Mouse (Mus musculus) neural tube, embryonic 13.5 days (tissue): ENCODE measurements around the gene Pcbp4. TPM values are rescaled to one million over a fixed set of nuclear protein-coding genes. Genes with fewer than 3 reads are reported as not detected.
A peak's percentile ranks its signal among the peaks of the same experiment; 100 is the strongest.

Experiments used
- ATAC-seq: fragments of 200-750 bp; cut with Nextera tagmentation; 2 replicates; pipeline ENCODE4 v1.8.0; 2017; ENCODE audit warnings: low read depth, mild to moderate bottlenecking, moderate TSS enrichment, moderate library complexity
- H3K27ac ChIP-seq: fragments of 300-500 bp; sonication (generic); replicated peaks from 2 replicates; pipeline ENCODE4 v1.5.1; 2015; ENCODE audit warnings: moderate library complexity, mild to moderate bottlenecking, inconsistent platforms
- H3K27me3 ChIP-seq: fragments of 300-500 bp; sonication (generic); 2 replicates; pipeline ENCODE4 v1.6.1; 2015; ENCODE audit warnings: mild to moderate bottlenecking, inconsistent platforms
- H3K36me3 ChIP-seq: fragments of 300-500 bp; sonication (generic); 2 replicates; pipeline ENCODE4 v1.6.1; 2015; ENCODE audit warnings: mild to moderate bottlenecking, inconsistent platforms
- H3K4me1 ChIP-seq: fragments of 300-500 bp; sonication (generic); replicated peaks from 2 replicates; pipeline ENCODE4 v1.6.1; 2015; ENCODE audit warnings: inconsistent platforms
- H3K4me2 ChIP-seq: fragments of 300-500 bp; sonication (generic); 2 replicates; pipeline ENCODE4 v1.6.1; 2015; ENCODE audit warnings: inconsistent platforms, mild to moderate bottlenecking, moderate library complexity
- H3K4me3 ChIP-seq: fragments of 300-500 bp; sonication (generic); 2 replicates; pipeline ENCODE4 v1.5.1; 2015; ENCODE audit warnings: mild to moderate bottlenecking, inconsistent platforms
- H3K9ac ChIP-seq: fragments of 300-500 bp; sonication (generic); 2 replicates; pipeline ENCODE4 v1.6.1; 2015; ENCODE audit warnings: moderate library complexity, mild to moderate bottlenecking, inconsistent platforms
- H3K9me3 ChIP-seq: fragments of 300-500 bp; sonication (generic); 2 replicates; pipeline ENCODE4 v1.6.1; 2016; ENCODE audit warnings: inconsistent platforms
- WGBS: fragments of 180-500 bp; shearing (Covaris S2); methylation state at CpG from one replicate; pipeline ENCODE4 v1.1.7; 2015; 5-methylcytosine and 5-hydroxymethylcytosine counted together
- polyA plus RNA-seq: library from polyadenylated mRNA; unstranded; fragments of >200 nt; fragmentation: Nextera tagmentation; extraction: Ambion mirVana; gene quantifications from 2 replicates; pipeline ENCODE4 v1.2.1, GENCODE M21; 2015

Pcbp4 gene
- polyA plus RNA-seq, 1 experiment from 2014 or later, result 262 TPM

GRCm38 (mm10) chr9:106467746-106468145, 14.7 kb downstream of the Pcbp4 start:
- Histone ChIP-seq H3K4me1 (peaks cover 35% of the 10 kb centered on the region), H3K36me3 (peaks cover 15% of the 10 kb centered on the region), H3K9me3 (no peaks in the 10 kb centered on the region), H3K9ac (no peak overlapping the region), H3K4me3 (no peak overlapping the region), H3K27me3 (0 out of 2 replicates have a peak, but pooled peaks cover 6% of the 10 kb centered on the region), H3K4me2 (no peak overlapping the region), H3K27ac (no peak overlapping the region)
- WGBS, result 84% methylated on average over 7 of the region's 7 CpGs
- ATAC-seq, result no peak

- Histone ChIP-seq H3K4me3 (no peak overlapping the region), H3K9ac (no peak overlapping the region), H3K36me3 (0 out of 2 replicates have a peak, but pooled peaks cover 2% of the 10 kb centered on the region), H3K4me1 (peaks cover 31% of the 10 kb centered on the region), H3K27ac (no peak overlapping the region), H3K27me3 (no peaks in the 10 kb centered on the region), H3K9me3 (no peaks in the 10 kb centered on the region), H3K4me2 (no peak overlapping the region)
- WGBS, result 74% methylated on average over 6 of the region's 6 CpGs
- ATAC-seq, result no peak
Measured at GRCm38 (mm10) chr9:106469317-106469716, 16.2 kb downstream of the Pcbp4 start.

DNA sequence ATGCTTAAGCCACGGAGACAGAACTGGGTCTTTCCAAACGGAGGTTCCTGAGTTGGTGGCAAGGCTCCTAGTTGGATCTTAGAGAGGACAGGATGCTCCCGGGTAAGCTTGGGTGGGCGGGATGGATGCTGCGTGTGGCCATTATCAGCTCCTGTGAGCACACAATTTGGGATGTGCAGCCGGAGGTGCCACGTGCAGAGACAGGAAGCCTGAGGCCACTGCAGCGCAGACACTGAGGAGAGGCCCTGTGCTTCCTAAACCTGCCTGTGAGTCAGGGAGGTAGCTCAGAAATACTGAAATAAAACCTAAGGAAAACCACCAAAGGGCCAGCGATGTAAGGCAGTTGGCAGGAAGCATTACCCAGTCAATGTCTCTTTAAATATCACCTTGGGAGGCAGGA, 16.7 kb downstream of the Pcbp4 start:
- H3K4me1 ChIP-seq, result peaks cover 31% of the 10 kb centered on the region

DNA sequence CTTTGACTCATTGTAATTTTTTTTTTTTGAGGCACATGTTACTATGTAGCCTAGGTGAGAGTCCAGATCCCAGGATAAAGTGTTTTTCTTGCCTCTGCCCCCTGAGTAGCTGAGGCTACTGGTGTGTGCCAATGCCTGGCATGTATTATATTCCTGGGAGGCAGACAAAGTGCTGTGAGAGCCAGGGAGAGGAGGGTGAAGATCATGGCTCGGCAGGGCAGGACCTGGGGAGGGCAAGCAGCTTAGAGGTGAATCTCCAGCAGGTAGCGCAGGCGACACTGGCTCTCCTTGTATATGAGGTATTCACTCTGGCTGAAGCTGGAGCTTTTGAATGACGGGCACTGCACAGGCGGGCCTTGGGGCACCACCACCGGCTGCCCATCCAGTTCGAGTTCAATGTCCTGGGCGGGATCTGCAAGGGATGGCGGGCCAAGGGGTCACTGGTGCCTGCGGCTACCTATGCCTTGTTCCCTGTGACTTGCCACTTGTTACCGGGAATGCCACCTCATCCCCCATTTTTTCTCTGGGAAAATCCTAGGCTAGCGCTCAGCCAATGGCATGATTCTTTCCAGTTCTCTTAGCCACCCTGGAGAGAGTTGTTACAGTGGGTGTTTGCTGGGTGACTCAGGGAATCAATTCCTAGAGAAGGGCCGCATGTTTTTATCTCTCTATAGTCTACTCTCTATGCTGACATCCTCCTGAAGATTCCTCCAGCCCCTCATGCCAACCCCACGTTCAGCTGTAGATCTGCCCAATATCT, 18.1 kb downstream of the Pcbp4 start:
- H3K4me3 ChIP-seq, result no peak overlapping the region
- H3K9ac ChIP-seq, result 0 out of 2 replicates have a peak overlapping the region, but pooled peaks have one; percentile 17
- H3K4me1 ChIP-seq, result peaks cover 22% of the 10 kb centered on the region
- H3K9me3 ChIP-seq, result no peaks in the 10 kb centered on the region
- H3K4me2 ChIP-seq, result no peak overlapping the region
- 72% methylated on average over 14 of the region's 14 CpGs for WGBS
- H3K36me3 ChIP-seq, result no peaks in the 10 kb centered on the region
- H3K27ac ChIP-seq, result no peak overlapping the region
- H3K27me3 ChIP-seq, result no peaks in the 10 kb centered on the region
- no peak for ATAC-seq

More for the DNA sequence above, 16.7 kb downstream of the Pcbp4 start:
- WGBS, result 71% methylated on average over 9 of the region's 9 CpGs
- Histone ChIP-seq H3K36me3 (no peaks in the 10 kb centered on the region), H3K27ac (no peak overlapping the region), H3K9me3 (no peaks in the 10 kb centered on the region), H3K27me3 (no peaks in the 10 kb centered on the region), H3K4me2 (no peak overlapping the region), H3K9ac (no peak overlapping the region), H3K4me3 (no peak overlapping the region)
- no peak for ATAC-seq

DNA sequence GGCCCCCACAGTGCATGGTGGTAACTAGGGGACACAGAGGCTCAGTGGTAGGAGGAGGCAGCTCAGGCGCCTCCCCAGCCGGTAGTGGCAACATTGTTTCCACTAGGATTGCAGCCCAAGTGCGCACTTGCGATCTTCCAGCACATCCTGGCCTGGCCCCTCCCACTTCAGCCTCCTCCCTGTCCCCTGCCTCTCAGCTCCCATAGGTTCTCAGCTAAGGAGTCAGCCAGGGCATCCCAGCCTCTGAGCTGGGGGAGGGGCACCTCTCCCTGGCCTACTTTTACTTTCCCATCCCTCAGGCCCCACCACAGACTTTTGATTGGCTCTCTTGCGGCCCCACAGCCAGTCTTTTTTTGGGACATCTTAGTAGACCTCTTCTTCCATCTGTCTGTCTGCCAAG, 18.8 kb downstream of the Pcbp4 start:
- Histone ChIP-seq H3K27ac (no peak overlapping the region), H3K4me1 (peaks cover 28% of the 10 kb centered on the region), H3K4me2 (no peak overlapping the region), H3K4me3 (no peak overlapping the region), H3K9ac (no peak overlapping the region), H3K9me3 (no peaks in the 10 kb centered on the region), H3K36me3 (no peaks in the 10 kb centered on the region), H3K27me3 (no peaks in the 10 kb centered on the region)
- ATAC-seq, result no peak
- WGBS, result 12% methylated on average over 5 of the region's 5 CpGs

- no peak overlapping the region for H3K4me2 ChIP-seq
- H3K27ac ChIP-seq, result no peak overlapping the region
- WGBS, result 69% methylated on average over 4 of the region's 4 CpGs
- H3K9ac ChIP-seq, result no peak overlapping the region
- H3K36me3 ChIP-seq, result no peaks in the 10 kb centered on the region
- H3K4me1 ChIP-seq, result peaks cover 28% of the 10 kb centered on the region
- H3K27me3 ChIP-seq, result no peaks in the 10 kb centered on the region
- no peak overlapping the region for H3K4me3 ChIP-seq
- H3K9me3 ChIP-seq, result no peaks in the 10 kb centered on the region
- no peak for ATAC-seq
Measured at GRCm38 (mm10) chr9:106472321-106472720, 19.2 kb downstream of the Pcbp4 start.

DNA sequence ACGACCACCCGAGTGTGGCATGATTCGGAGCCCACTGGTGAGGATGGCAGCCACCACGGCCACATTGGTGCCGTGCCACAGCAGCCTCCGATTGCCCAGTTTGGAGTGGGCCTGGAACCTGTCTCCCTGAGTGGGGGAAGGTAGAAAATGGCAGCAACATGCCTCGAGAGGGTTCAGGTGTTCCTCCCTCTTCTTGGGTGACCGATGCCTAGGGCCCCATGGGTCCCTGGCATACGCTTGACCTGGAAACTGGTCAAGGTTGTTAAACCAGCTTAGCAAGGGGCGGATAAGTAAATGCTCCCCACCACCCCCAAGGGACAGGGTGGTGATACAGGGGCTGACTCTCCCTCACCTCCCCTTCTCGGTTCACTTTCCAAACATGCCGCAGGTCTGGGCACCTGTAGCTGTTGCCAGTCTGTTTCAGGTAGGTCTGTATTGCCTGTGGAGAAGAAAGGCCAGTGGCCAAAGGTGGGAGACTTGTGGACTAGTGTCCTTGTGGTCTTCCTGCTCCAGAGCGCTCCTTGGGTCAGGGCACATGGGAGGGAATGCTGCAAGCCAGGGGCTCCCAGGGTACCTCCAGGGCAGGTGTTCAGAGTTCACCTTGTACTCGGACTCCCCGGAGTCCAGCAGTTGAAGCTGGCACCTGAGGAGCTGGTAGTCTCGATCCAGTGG, 20.1 kb downstream of the Pcbp4 start:
- H3K27me3 ChIP-seq, result no peaks in the 10 kb centered on the region
- no peak overlapping the region for H3K9ac ChIP-seq
- WGBS, result 93% methylated on average over 16 of the region's 16 CpGs
- peaks cover 37% of the 10 kb centered on the region for H3K4me1 ChIP-seq
- H3K9me3 ChIP-seq, result no peaks in the 10 kb centered on the region
- ATAC-seq, result no peak
- no peak overlapping the region for H3K4me2 ChIP-seq
- H3K27ac ChIP-seq, result no peak overlapping the region
- no peak overlapping the region for H3K4me3 ChIP-seq
- no peaks in the 10 kb centered on the region for H3K36me3 ChIP-seq

GRCm38 (mm10) chr9:106473753-106474105, 20.6 kb downstream of the Pcbp4 start:
- H3K4me2 ChIP-seq, result no peak overlapping the region
- H3K27ac ChIP-seq, result no peak overlapping the region
- H3K4me3 ChIP-seq, result no peak overlapping the region
- WGBS, result 78% methylated on average over 5 of the region's 5 CpGs
- no peak for ATAC-seq
- H3K36me3 ChIP-seq, result no peaks in the 10 kb centered on the region
- no peaks in the 10 kb centered on the region for H3K27me3 ChIP-seq
- H3K9ac ChIP-seq, result no peak overlapping the region
- no peaks in the 10 kb centered on the region for H3K9me3 ChIP-seq
- peaks cover 42% of the 10 kb centered on the region for H3K4me1 ChIP-seq

GRCm38 (mm10) chr9:106474456-106474855, 21.4 kb downstream of the Pcbp4 start:
- ATAC-seq, result no peak
- Histone ChIP-seq H3K9ac (peak overlapping the region; percentile 49; the same call in 1 of the 2 replicates), H3K4me2 (0 out of 2 replicates have a peak overlapping the region, but pooled peaks have one; percentile 13), H3K27ac (no peak overlapping the region), H3K36me3 (peaks cover 2% of the 10 kb centered on the region; the same call in 1 of the 2 replicates), H3K4me1 (peaks cover 46% of the 10 kb centered on the region), H3K4me3 (no peak overlapping the region), H3K9me3 (no peaks in the 10 kb centered on the region), H3K27me3 (no peaks in the 10 kb centered on the region)
- WGBS, result 8% methylated on average over 6 of the region's 6 CpGs

GRCm38 (mm10) chr9:106475046-106475445, 22.0 kb downstream of the Pcbp4 start:
- Histone ChIP-seq H3K27ac (no peak overlapping the region), H3K9me3 (no peaks in the 10 kb centered on the region), H3K4me3 (no peak overlapping the region), H3K27me3 (no peaks in the 10 kb centered on the region), H3K4me1 (peaks cover 46% of the 10 kb centered on the region), H3K9ac (peak overlapping the region; percentile 49; the same call in 1 of the 2 replicates), H3K4me2 (no peak overlapping the region), H3K36me3 (peaks cover 5% of the 10 kb centered on the region; the same call in 1 of the 2 replicates)
- 65% methylated on average over 7 of the region's 7 CpGs for WGBS
- no peak for ATAC-seq

DNA sequence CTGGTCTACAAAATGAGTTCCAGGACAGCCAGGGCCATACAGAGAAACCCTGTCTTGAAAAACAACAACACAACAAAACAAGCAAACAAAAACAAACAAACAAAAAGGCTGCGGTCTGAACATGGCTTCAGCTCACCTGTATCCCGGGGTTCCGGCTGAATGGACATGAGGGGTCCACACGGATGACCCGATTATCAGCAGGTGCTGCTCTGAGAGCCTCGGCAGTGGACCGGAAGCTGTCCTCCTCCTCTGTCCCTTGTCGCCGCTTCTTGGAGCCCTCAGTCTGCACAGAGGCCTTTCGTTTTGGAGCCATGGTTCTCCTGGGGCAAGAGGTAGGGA, 22.5 kb downstream of the Pcbp4 start, which contains the start of gene Rrp9:
TSS of gene Rrp9 (plus strand) at position 301 of the 339 bp plus-strand sequence.
- peak within 1 kb of the TSS; percentile 26 for H3K4me2 ChIP-seq
- peaks cover 46% of the 10 kb centered on the region for H3K4me1 ChIP-seq
- no peaks in the 10 kb centered on the region for H3K27me3 ChIP-seq
- ATAC-seq, result no peak
- 91% methylated on average over 10 of the region's 10 CpGs for WGBS
- H3K27ac ChIP-seq, result peak within 1 kb of the TSS; percentile 18; the same call in 1 of the 2 replicates
- H3K9me3 ChIP-seq, result no peaks in the 10 kb centered on the region
- peak within 1 kb of the TSS; percentile 49 for H3K9ac ChIP-seq
- peaks cover 8% of the 10 kb centered on the region for H3K36me3 ChIP-seq
- H3K4me3 ChIP-seq, result 0 out of 2 replicates have a peak within 1 kb of the TSS, but pooled peaks have one; percentile 0
